Mouse (Mus musculus) myocyte (in vitro differentiated cells): ENCODE data around the gene Tmem45b. TPM values are rescaled to one million over a fixed set of nuclear protein-coding genes. Genes with fewer than 3 reads are reported as not detected.

Experiments used
- H3K27me3 ChIP-seq: one replicate; pipeline ENCODE4 v1.6.1; 2011; ENCODE audit not compliant: control insufficient read depth, insufficient read depth, insufficient read length
- H3K36me3 ChIP-seq: one replicate; pipeline ENCODE4 v1.6.1; 2011; ENCODE audit not compliant: control insufficient read depth, insufficient read depth
- H3K4me2 ChIP-seq: one replicate; pipeline ENCODE4 v1.6.1; 2011; ENCODE audit warnings: low read depth, control low read depth
- H3K4me3 ChIP-seq: one replicate; pipeline ENCODE4 v1.5.1; 2011; ENCODE audit warnings: mild to moderate bottlenecking, control low read depth, moderate library complexity
- H3K79me2 ChIP-seq: one replicate; pipeline ENCODE4 v1.6.1; 2011; ENCODE audit not compliant: control insufficient read depth, insufficient read depth
- H3ac ChIP-seq: one replicate; pipeline ENCODE4 v1.6.1; 2011; ENCODE audit not compliant: control insufficient read depth, insufficient read length
- CEBPB ChIP-seq: IDR thresholded peaks from 2 replicates; pipeline ENCODE4 v1.6.1; 2011; ENCODE audit warnings: mild to moderate bottlenecking, moderate library complexity; ENCODE audit not compliant: poor library complexity, insufficient read depth, severe bottlenecking
- E2F4 ChIP-seq: IDR thresholded peaks from one replicate; pipeline ENCODE4 v1.6.1; 2011; ENCODE audit warnings: mild to moderate bottlenecking, control low read depth, moderate library complexity; ENCODE audit not compliant: insufficient read depth
- MAX ChIP-seq: IDR thresholded peaks from one replicate; pipeline ENCODE4 v1.6.1; 2011; ENCODE audit warnings: low read depth, mild to moderate bottlenecking, control low read depth
- MYOD1 ChIP-seq, 3 experiments: IDR thresholded peaks; one replicate each; pipeline ENCODE4 v1.6.1; 2011; ENCODE audit warnings: control low read depth in 2 of 3, low read depth in 2 of 3, mild to moderate bottlenecking in 2 of 3, moderate library complexity in 1 of 3; ENCODE audit not compliant: insufficient read length in 2 of 3, control insufficient read depth in 1 of 3
- MYOG ChIP-seq, 3 experiments: IDR thresholded peaks; one replicate each; pipeline ENCODE4 v1.6.1; 2011; ENCODE audit warnings: control low read depth in 2 of 3, low read depth in 2 of 3, mild to moderate bottlenecking in 2 of 3; ENCODE audit not compliant: insufficient read length in 2 of 3, control insufficient read depth in 1 of 3, insufficient read depth in 1 of 3
- POLR2A ChIP-seq: IDR thresholded peaks from one replicate; pipeline ENCODE4 v1.6.1; 2011; ENCODE audit warnings: low read depth, mild to moderate bottlenecking, control low read depth, moderate library complexity; ENCODE audit not compliant: insufficient read length
- POLR2AphosphoS2 ChIP-seq: IDR thresholded peaks from one replicate; pipeline ENCODE4 v1.6.1; 2011; ENCODE audit warnings: low read depth, control low read depth; ENCODE audit not compliant: insufficient read length
- REST ChIP-seq: IDR thresholded peaks from one replicate; pipeline ENCODE4 v1.6.1; 2011; ENCODE audit warnings: mild to moderate bottlenecking, control low read depth, moderate library complexity; ENCODE audit not compliant: insufficient read depth, insufficient read length
- SRF ChIP-seq: IDR thresholded peaks from one replicate; pipeline ENCODE4 v1.6.1; 2011; ENCODE audit warnings: low read depth; ENCODE audit not compliant: control insufficient read depth, insufficient read length
- TCF12 ChIP-seq: IDR thresholded peaks from one replicate; pipeline ENCODE4 v1.6.1; 2011; ENCODE audit warnings: mild to moderate bottlenecking, control low read depth; ENCODE audit not compliant: poor library complexity, insufficient read depth, severe bottlenecking
- TCF3 ChIP-seq: IDR thresholded peaks from one replicate; pipeline ENCODE4 v1.6.1; 2011; ENCODE audit warnings: low read depth, control low read depth; ENCODE audit not compliant: insufficient read length
- USF1 ChIP-seq: IDR thresholded peaks from one replicate; pipeline ENCODE4 v1.6.1; 2011; ENCODE audit warnings: low read depth, mild to moderate bottlenecking, control low read depth, moderate library complexity
- polyA plus RNA-seq: library from polyadenylated mRNA; unstranded; fragments of >200 nt; fragmentation: generic; extraction: Trizol; gene quantifications from one replicate; pipeline ENCODE4 v1.2.1, GENCODE M21; 2012; ENCODE audit warnings: missing spikeins

Gene Tmem45b
- polyA plus RNA-seq, 1 experiment = not detected

- Histone ChIP-seq H3ac (no peak overlapping the region), H3K36me3 (no peaks in the 10 kb centered on the region), H3K4me3 (no peak overlapping the region), H3K79me2 (no peaks in the 10 kb centered on the region), H3K4me2 (no peak overlapping the region), H3K27me3 (no peaks in the 10 kb centered on the region)
- TF ChIP-seq MYOG (IDR thresholded peaks at IDR 0.05; ENCODE audit: control insufficient read depth in 1 of 3, insufficient read depth in 1 of 3, insufficient read length in 2 of 3, low read depth in 2 of 3) (no peak), E2F4 (no peak), POLR2AphosphoS2 (no peak), CEBPB (no peak), USF1 (no peak)
These were observed 32.5 kb downstream of the Tmem45b start for GRCm38 (mm10) chr9:31431751-31432150.

- Histone ChIP-seq H3K4me2 (no peak overlapping the region), H3K4me3 (no peak overlapping the region), H3K27me3 (no peaks in the 10 kb centered on the region), H3ac (no peak overlapping the region), H3K79me2 (no peaks in the 10 kb centered on the region), H3K36me3 (no peaks in the 10 kb centered on the region)
- TF ChIP-seq SRF = no peak
- TF ChIP-seq REST = no peak
- no peak for TF ChIP-seq CEBPB
- no peak for TF ChIP-seq POLR2AphosphoS2
- no peak for TF ChIP-seq USF1
- no peak for TF ChIP-seq MYOG (IDR thresholded peaks at IDR 0.05; ENCODE audit: control insufficient read depth in 1 of 3, insufficient read depth in 1 of 3, insufficient read length in 2 of 3, low read depth in 2 of 3)
- no peak for TF ChIP-seq TCF12
- TF ChIP-seq MAX = no peak
- TF ChIP-seq TCF3 = no peak
- no peak for TF ChIP-seq E2F4
- TF ChIP-seq MYOD1 (IDR thresholded peaks at IDR 0.05; ENCODE audit: control insufficient read depth in 1 of 3, insufficient read length in 2 of 3, low read depth in 2 of 3) = no peak
- TF ChIP-seq POLR2A = no peak
These were observed 34.3 kb downstream of the Tmem45b start for GRCm38 (mm10) chr9:31430011-31430410.

- no peaks in the 10 kb centered on the region for H3K79me2 ChIP-seq
- H3ac ChIP-seq = no peak overlapping the region
- no peak overlapping the region for H3K4me3 ChIP-seq
- no peaks in the 10 kb centered on the region for H3K36me3 ChIP-seq
- TF ChIP-seq E2F4 (no peak), POLR2AphosphoS2 (no peak), CEBPB (no peak), TCF3 (no peak), SRF (no peak), USF1 (no peak), REST (no peak), POLR2A (no peak), MYOG (IDR thresholded peaks at IDR 0.05; ENCODE audit: control insufficient read depth in 1 of 3, insufficient read depth in 1 of 3, insufficient read length in 2 of 3, low read depth in 2 of 3) (no peak), MYOD1 (IDR thresholded peaks at IDR 0.05; ENCODE audit: control insufficient read depth in 1 of 3, insufficient read length in 2 of 3, low read depth in 2 of 3) (no peak), TCF12 (no peak)
- H3K4me2 ChIP-seq = no peak overlapping the region
- no peaks in the 10 kb centered on the region for H3K27me3 ChIP-seq
These were observed 35.3 kb downstream of the Tmem45b start for GRCm38 (mm10) chr9:31428971-31429370.

GRCm38 (mm10) chr9:31422143-31422542 lies 42.1 kb downstream of the Tmem45b start:
- TF ChIP-seq REST (no peak), TCF3 (no peak), TCF12 (no peak), MYOD1 (IDR thresholded peaks at IDR 0.05; ENCODE audit: control insufficient read depth in 1 of 3, insufficient read length in 2 of 3, low read depth in 2 of 3) (no peak), POLR2A (no peak), SRF (no peak), CEBPB (no peak), MAX (no peak), E2F4 (no peak), MYOG (IDR thresholded peaks at IDR 0.05; ENCODE audit: control insufficient read depth in 1 of 3, insufficient read depth in 1 of 3, insufficient read length in 2 of 3, low read depth in 2 of 3) (no peak)
- H3K4me3 ChIP-seq = no peak overlapping the region
- H3K27me3 ChIP-seq = no peaks in the 10 kb centered on the region
- H3K36me3 ChIP-seq = peaks cover 36% of the 10 kb centered on the region
- no peak overlapping the region for H3ac ChIP-seq
- no peaks in the 10 kb centered on the region for H3K79me2 ChIP-seq
- H3K4me2 ChIP-seq = no peak overlapping the region

- H3ac ChIP-seq = no peak overlapping the region
- H3K79me2 ChIP-seq = no peaks in the 10 kb centered on the region
- TF ChIP-seq TCF12 (no peak), USF1 (no peak), POLR2AphosphoS2 (no peak), MYOG (IDR thresholded peaks at IDR 0.05; ENCODE audit: control insufficient read depth in 1 of 3, insufficient read depth in 1 of 3, insufficient read length in 2 of 3, low read depth in 2 of 3) (no peak), POLR2A (no peak), MAX (no peak), REST (no peak)
- no peak overlapping the region for H3K4me2 ChIP-seq
- H3K27me3 ChIP-seq = no peaks in the 10 kb centered on the region
- H3K36me3 ChIP-seq = peaks cover 52% of the 10 kb centered on the region
- H3K4me3 ChIP-seq = no peak overlapping the region
These were observed 45.4 kb downstream of the Tmem45b start for GRCm38 (mm10) chr9:31418821-31419220.
